Mouse (Mus musculus) MEL (cell line): ENCODE measurements around the gene Sec11a. TPM values are rescaled to one million over a fixed set of nuclear protein-coding genes. Genes with fewer than 3 reads are reported as not detected.

Experiments
- DNase-seq: peaks from one replicate; pipeline ENCODE4 v3.0.0; 2011; ENCODE audit warnings: low read depth, low spot score
- H3K27ac ChIP-seq: 2 replicates; pipeline ENCODE4 v1.5.1; 2012; ENCODE audit warnings: low read depth, mild to moderate bottlenecking, control low read depth, low read length, moderate library complexity; ENCODE audit not compliant: control insufficient read depth
- H3K27me3 ChIP-seq, 2 experiments: fragments of 150-350 bp in 1 of 2; sonication (generic) in 1 of 2; 2 replicates each; pipeline ENCODE4 v1.6.1; 2012; ENCODE audit warnings: low read length in 2 of 2, mild to moderate bottlenecking in 2 of 2, improper control_type of control experiment in 1 of 2, moderate library complexity in 1 of 2; ENCODE audit not compliant: insufficient read depth in 2 of 2, control insufficient read depth in 1 of 2
- H3K36me3 ChIP-seq, 2 experiments: 2 replicates each; pipeline ENCODE4 v1.6.1; 2012 to 2014; ENCODE audit warnings: low read length in 2 of 2, improper control_type of control experiment in 1 of 2, inconsistent platforms in 1 of 2, mild to moderate bottlenecking in 1 of 2; ENCODE audit not compliant: insufficient read depth in 2 of 2, control insufficient read depth in 1 of 2
- H3K4me1 ChIP-seq, 2 experiments: fragments of 150-350 bp in 1 of 2; sonication (generic) in 1 of 2; 2 replicates each; pipeline ENCODE4 v1.6.1; 2012; ENCODE audit warnings: low read length in 2 of 2, improper control_type of control experiment in 1 of 2, mild to moderate bottlenecking in 1 of 2; ENCODE audit not compliant: insufficient read depth in 2 of 2, control insufficient read depth in 1 of 2
- H3K4me3 ChIP-seq, 2 experiments: fragments of 150-350 bp in 1 of 2; sonication (generic) in 1 of 2; 2 replicates each; pipeline ENCODE4 v1.5.1; 2012; ENCODE audit warnings: low read depth in 2 of 2, low read length in 2 of 2, mild to moderate bottlenecking in 2 of 2, moderate library complexity in 2 of 2, control low read depth in 1 of 2, improper control_type of control experiment in 1 of 2; ENCODE audit not compliant: control insufficient read depth in 1 of 2, insufficient read depth in 1 of 2
- H3K79me2 ChIP-seq: 2 replicates; pipeline ENCODE4 v1.6.1; 2012; ENCODE audit warnings: mild to moderate bottlenecking, low read length, moderate library complexity; ENCODE audit not compliant: control insufficient read depth, poor library complexity, insufficient read depth
- H3K9ac ChIP-seq: 2 replicates; pipeline ENCODE4 v1.6.1; 2012; ENCODE audit warnings: low read depth, mild to moderate bottlenecking, control low read depth, low read length, moderate library complexity; ENCODE audit not compliant: control insufficient read depth, poor library complexity, severe bottlenecking
- H3K9me3 ChIP-seq: fragments of 150-350 bp; sonication (generic); replicated peaks from 2 replicates; pipeline ENCODE4 v1.6.1; 2012; ENCODE audit warnings: mild to moderate bottlenecking, low read length, improper control_type of control experiment, moderate library complexity; ENCODE audit not compliant: insufficient read depth
- CHD2 ChIP-seq: IDR thresholded peaks from 2 replicates; pipeline ENCODE4 v1.6.1; 2011; ENCODE audit warnings: low read length, improper control_type of control experiment
- ELF1 ChIP-seq: IDR thresholded peaks from 2 replicates; pipeline ENCODE4 v1.6.1; 2014; ENCODE audit warnings: low read depth, mild to moderate bottlenecking, inconsistent platforms, low read length, improper control_type of control experiment, moderate library complexity
- ETS1 ChIP-seq: IDR thresholded peaks from 2 replicates; pipeline ENCODE4 v1.6.1; 2012; ENCODE audit warnings: low read depth, mild to moderate bottlenecking, inconsistent platforms, low read length, improper control_type of control experiment, moderate library complexity
- HCFC1 ChIP-seq: IDR thresholded peaks from 2 replicates; pipeline ENCODE4 v1.6.1; 2012; ENCODE audit warnings: low read depth, mild to moderate bottlenecking, inconsistent platforms, low read length, improper control_type of control experiment, moderate library complexity
- JUND ChIP-seq: IDR thresholded peaks from 2 replicates; pipeline ENCODE4 v1.6.1; 2011; ENCODE audit warnings: low read depth, mild to moderate bottlenecking, improper control_type of control experiment, low read length
- KAT2A ChIP-seq: conservative IDR thresholded peaks from 2 replicates; pipeline ENCODE4 v1.6.1; 2012; ENCODE audit warnings: low read depth, low read length, improper control_type of control experiment, inconsistent platforms
- MAFK ChIP-seq: IDR thresholded peaks from 2 replicates; pipeline ENCODE4 v1.6.1; 2011; ENCODE audit warnings: low read depth, mild to moderate bottlenecking, low read length, improper control_type of control experiment, borderline replicate concordance
- MAZ ChIP-seq: IDR thresholded peaks from 2 replicates; pipeline ENCODE4 v1.6.1; 2012; ENCODE audit warnings: low read depth, mild to moderate bottlenecking, inconsistent platforms, low read length, improper control_type of control experiment
- MEF2A ChIP-seq: IDR thresholded peaks from 2 replicates; pipeline ENCODE4 v1.6.1; 2014; ENCODE audit warnings: low read depth, mild to moderate bottlenecking, inconsistent platforms, low read length, improper control_type of control experiment; ENCODE audit not compliant: poor library complexity, insufficient replicate concordance, severe bottlenecking; ENCODE audit errors: extremely low read depth
- MYB ChIP-seq: IDR thresholded peaks from 2 replicates; pipeline ENCODE4 v1.6.1; 2011; ENCODE audit warnings: mild to moderate bottlenecking, low read depth, low read length, improper control_type of control experiment
- MYC ChIP-seq: IDR thresholded peaks from 2 replicates; pipeline ENCODE4 v1.6.1; 2011; ENCODE audit warnings: low read depth, mild to moderate bottlenecking, low read length, improper control_type of control experiment, moderate library complexity
- NELFE ChIP-seq: IDR thresholded peaks from 2 replicates; pipeline ENCODE4 v1.6.1; 2011; ENCODE audit warnings: low read depth, low read length, improper control_type of control experiment
- RAD21 ChIP-seq: IDR thresholded peaks from 2 replicates; pipeline ENCODE4 v1.6.1; 2011; ENCODE audit warnings: mild to moderate bottlenecking, low read depth, low read length, improper control_type of control experiment
- SIN3A ChIP-seq: IDR thresholded peaks from 2 replicates; pipeline ENCODE4 v1.6.1; 2012; ENCODE audit warnings: low read length, improper control_type of control experiment, inconsistent platforms
- SMC3 ChIP-seq: IDR thresholded peaks from 2 replicates; pipeline ENCODE4 v1.6.1; 2011; ENCODE audit warnings: low read depth, low read length, improper control_type of control experiment
- TAL1 ChIP-seq: IDR thresholded peaks from 2 replicates; pipeline ENCODE4 v1.6.1; 2012; ENCODE audit warnings: mild to moderate bottlenecking, inconsistent platforms, low read length, moderate library complexity, mixed read lengths
- UBTF ChIP-seq: IDR thresholded peaks from 2 replicates; pipeline ENCODE4 v1.6.1; 2012; ENCODE audit warnings: low read depth, mild to moderate bottlenecking, inconsistent platforms, low read length, improper control_type of control experiment, moderate library complexity, borderline replicate concordance; ENCODE audit not compliant: insufficient read depth
- USF1 ChIP-seq: IDR thresholded peaks from 2 replicates; pipeline ENCODE4 v1.6.1; 2014; ENCODE audit warnings: low read depth, mild to moderate bottlenecking, inconsistent platforms, low read length, improper control_type of control experiment, moderate library complexity
- ZKSCAN1 ChIP-seq: IDR thresholded peaks from 2 replicates; pipeline ENCODE4 v1.6.1; 2012; ENCODE audit warnings: low read depth, mild to moderate bottlenecking, inconsistent platforms, low read length, improper control_type of control experiment, moderate library complexity
- polyA plus RNA-seq, 2 experiments: library from polyadenylated mRNA; stranded (reverse) in 1 of 2; unstranded in 1 of 2; fragments of >175 nt in 1 of 2; fragments of >200 nt in 1 of 2; gene quantifications; 2 replicates each; pipeline versions ENCODE4 v1.2.1 to v1.2.4; 2012; ENCODE audit warnings: low replicate concordance in 2 of 2, low read depth in 1 of 2; ENCODE audit not compliant: insufficient read length in 2 of 2, insufficient read depth in 1 of 2, missing spikeins in 1 of 2
- total RNA-seq: library from RNA; depleted of rRNA; stranded (reverse); fragments of 300-350 nt; gene quantifications from 2 replicates; pipeline ENCODE4 v1.2.3, GENCODE M21; 2012

Gene Sec11a
- total and polyA plus RNA-seq, 3 experiments: 114 to 144 TPM; not detected in 1

- DNase-seq: no peak
- Histone ChIP-seq H3K27ac (no peak overlapping the region), H3K79me2 (peaks cover 7% of the 10 kb centered on the region), H3K9me3 (no peaks in the 10 kb centered on the region), H3K36me3 (peaks cover 6 to 12% of the 10 kb centered on the region in 2 experiments), H3K4me3 (no peak overlapping the region), H3K9ac (no peak overlapping the region), H3K27me3 (no peaks in the 10 kb centered on the region), H3K4me1 (0 out of 4 replicates have a peak, but pooled peaks cover 0 to 5% of the 10 kb centered on the region in 2 experiments)
- TF ChIP-seq ZKSCAN1 (no peak), USF1 (no peak), MYC (no peak), SMC3 (no peak)
Measured at GRCm38 (mm10) chr7:80894815-80895519, 52.6 kb downstream of the Sec11a start.

GRCm38 (mm10) chr7:80894196-80894595 is 53.4 kb downstream of the Sec11a start:
- no peak overlapping the region for H3K9ac ChIP-seq
- DNase-seq: no peak
- H3K27me3 ChIP-seq: no peaks in the 10 kb centered on the region
- TF ChIP-seq CHD2: no peak
- no peak for TF ChIP-seq ELF1
- no peak for TF ChIP-seq TAL1
- TF ChIP-seq, all 39 proteins: peak for 0
- H3K27ac ChIP-seq: no peak overlapping the region
- 0 out of 2 replicates have a peak, but pooled peaks cover 2% of the 10 kb centered on the region for H3K79me2 ChIP-seq
- H3K4me3 ChIP-seq: no peak overlapping the region
- peaks cover 8 to 12% of the 10 kb centered on the region in 2 experiments for H3K36me3 ChIP-seq
- H3K4me1 ChIP-seq: peaks cover 0 to 8% of the 10 kb centered on the region in 2 experiments; a peak in 3 of 4 replicates
- no peaks in the 10 kb centered on the region for H3K9me3 ChIP-seq

- Histone ChIP-seq H3K36me3 (peaks cover 5 to 12% of the 10 kb centered on the region in 2 experiments), H3K27ac (no peak overlapping the region), H3K9ac (no peak overlapping the region), H3K9me3 (no peaks in the 10 kb centered on the region), H3K4me3 (no peak overlapping the region), H3K4me1 (peaks cover 0 to 11% of the 10 kb centered on the region in 2 experiments; a peak in 3 of 4 replicates), H3K79me2 (0 out of 2 replicates have a peak, but pooled peaks cover 2% of the 10 kb centered on the region), H3K27me3 (no peaks in the 10 kb centered on the region)
- TF ChIP-seq HCFC1 (no peak), MAFK (no peak), RAD21 (no peak), MYB (no peak), ZKSCAN1 (no peak), NELFE (no peak), JUND (no peak), ETS1 (no peak), CHD2 (no peak), MAZ (no peak), KAT2A (no peak), SMC3 (no peak), UBTF (no peak), MEF2A (no peak), SIN3A (no peak)
- no peak for DNase-seq
Measured at GRCm38 (mm10) chr7:80893753-80894129, 53.8 kb downstream of the Sec11a start.
